11 mouse cellular contexts compared by ENCODE assay signal in the genomic region with DNA sequence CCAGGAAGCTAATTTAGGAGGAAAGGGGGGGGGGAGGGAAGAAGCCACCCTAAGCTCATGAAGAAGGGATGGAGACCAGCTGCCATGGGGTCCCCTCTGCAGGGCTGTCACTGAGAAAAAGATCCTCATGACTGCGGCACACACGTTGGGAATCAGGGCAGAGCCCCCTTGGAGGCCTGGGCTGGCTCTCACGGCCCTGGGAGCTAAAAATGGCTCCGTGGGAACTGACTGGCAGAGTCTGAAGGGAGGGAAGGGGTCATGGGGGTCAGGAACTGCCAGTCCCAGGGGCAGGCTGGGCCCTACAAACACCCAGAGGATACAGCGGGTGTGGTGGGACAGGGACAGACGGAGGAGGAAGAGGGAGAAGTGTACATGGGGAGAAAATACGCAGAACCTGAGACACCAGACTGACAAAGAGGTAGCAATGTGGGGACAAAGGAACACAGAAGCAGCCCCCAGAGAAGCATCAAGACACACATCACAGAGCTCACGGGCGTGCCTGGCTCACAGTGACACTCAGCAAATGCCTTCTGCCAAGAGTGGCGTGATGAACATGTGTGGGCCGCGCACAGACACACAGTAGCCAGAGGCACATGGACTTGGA. TPM values are rescaled to one million over a fixed set of nuclear protein-coding genes. Genes with fewer than 3 reads are reported as not detected.
DNase-seq lines count a peak whose midpoint lies in the region; ATAC-seq and TF ChIP-seq lines count a peak whose summit lies in the region.
"Had no signal": no experiment of that assay in that cellular context is flagged by ENCODE, and none has a peak within 500 bp of the region (broad histone marks: within the 10 kb centered on the region; RNA-seq: fewer than 3 reads in every experiment).

No protein-coding gene starts in this region.

- H3K9ac ChIP-seq in forebrain, embryonic 11.5 days (ENCODE audit: low read length): no peak overlapping the region
- H3K9ac ChIP-seq in kidney, embryonic 14.5 days (ENCODE audit: low read depth, low read length): no peak overlapping the region
- H3K9ac ChIP-seq in midbrain, embryonic 14.5 days (replicated peaks; ENCODE audit: low read length): peak overlapping the region; percentile 29; the same call in 1 of the 2 replicates
- H3K9ac ChIP-seq: embryonic facial prominence, embryonic 13.5 days; liver, postnatal 0 days had no signal

- H3K9me3 ChIP-seq in forebrain, embryonic 10.5 days: no peaks in the 10 kb centered on the region
- H3K9me3 ChIP-seq in forebrain, embryonic 11.5 days (ENCODE audit: control insufficient read depth, low read length): no peaks in the 10 kb centered on the region
- no peaks in the 10 kb centered on the region for H3K9me3 ChIP-seq in kidney, embryonic 14.5 days (ENCODE audit: control insufficient read depth, low read length)
- no peaks in the 10 kb centered on the region for H3K9me3 ChIP-seq in embryonic facial prominence, embryonic 10.5 days
- no peaks in the 10 kb centered on the region for H3K9me3 ChIP-seq in midbrain, embryonic 14.5 days (ENCODE audit: control insufficient read depth, low read length)
- H3K9me3 ChIP-seq: embryonic facial prominence, embryonic 13.5 days had no signal

- no peak overlapping the region for H3K4me3 ChIP-seq in forebrain, embryonic 10.5 days
- no peak overlapping the region for H3K4me3 ChIP-seq in forebrain, embryonic 11.5 days (ENCODE audit: low read depth, low read length)
- no peak overlapping the region for H3K4me3 ChIP-seq in kidney, adult 2 months (ENCODE audit: insufficient read depth, low read depth, low read length)
- H3K4me3 ChIP-seq in kidney, embryonic 14.5 days (ENCODE audit: low read length): no peak overlapping the region
- no peak overlapping the region for H3K4me3 ChIP-seq in embryonic facial prominence, embryonic 10.5 days
- H3K4me3 ChIP-seq in midbrain, embryonic 14.5 days (replicated peaks; ENCODE audit: low read depth, low read length): no peak overlapping the region
- H3K4me3 ChIP-seq: embryonic facial prominence, embryonic 13.5 days had no signal

- H3K4me2 ChIP-seq in forebrain, embryonic 11.5 days (ENCODE audit: low read depth, low read length, severe bottlenecking): no peak overlapping the region
- H3K4me2 ChIP-seq in kidney, embryonic 14.5 days (replicated peaks; ENCODE audit: low read depth, low read length): no peak overlapping the region
- H3K4me2 ChIP-seq in midbrain, embryonic 14.5 days (ENCODE audit: low read length): no peak overlapping the region
- H3K4me2 ChIP-seq: embryonic facial prominence, embryonic 13.5 days had no signal

- TF ChIP-seq CTCF in kidney, adult 2 months (conservative IDR thresholded peaks at IDR 0.05; ENCODE audit: insufficient read depth, insufficient read length, low read depth, low read length): no peak

- TF ChIP-seq POLR2A in kidney, adult 2 months (IDR thresholded peaks at IDR 0.05; ENCODE audit: low read depth, low read length): no peak

- WGBS in forebrain, embryonic 10.5 days: 64% methylated on average over 12 of the region's 12 CpGs
- WGBS in forebrain, embryonic 11.5 days: 66% methylated on average over 12 of the region's 12 CpGs
- WGBS in kidney, adult 2 months: 54% methylated on average over 12 of the region's 12 CpGs
- WGBS in kidney, embryonic 14.5 days: 54% methylated on average over 12 of the region's 12 CpGs
- 56% methylated on average over 12 of the region's 12 CpGs for WGBS in embryonic facial prominence, embryonic 10.5 days
- WGBS in midbrain, embryonic 14.5 days: 48% methylated on average over 12 of the region's 12 CpGs

- no peak for DNase-seq in forebrain, embryonic 10.5 days (ENCODE audit: extremely low spot score, low spot score)
- DNase-seq in forebrain, embryonic 11.5 days (ENCODE audit: low spot score): no peak
- DNase-seq in kidney, adult 2 months: no peak
- no peak for DNase-seq in embryonic facial prominence, embryonic 10.5 days (ENCODE audit: low spot score)
- peak; percentile 19 for DNase-seq in midbrain, embryonic 14.5 days
- no peak for DNase-seq in ovary, postnatal 14 days (ENCODE audit: low spot score)
- no peak for DNase-seq in cerebellum, adult 11 months
- DNase-seq: right cerebral cortex, postnatal 14 days had no signal

- peak overlapping the region; percentile 66 for H3K27ac ChIP-seq in forebrain, embryonic 10.5 days
- H3K27ac ChIP-seq in forebrain, embryonic 11.5 days (ENCODE audit: low read depth, low read length): no peak overlapping the region
- H3K27ac ChIP-seq in kidney, adult 2 months (ENCODE audit: insufficient read depth, low read depth, low read length): peak overlapping the region; percentile 15; the same call in 1 of the 2 replicates
- no peak overlapping the region; the same call in 1 of the 2 replicates for H3K27ac ChIP-seq in kidney, embryonic 14.5 days (ENCODE audit: low read depth, low read length)
- H3K27ac ChIP-seq in embryonic facial prominence, embryonic 10.5 days (replicated peaks): peak overlapping the region; percentile 76
- H3K27ac ChIP-seq in midbrain, embryonic 14.5 days (replicated peaks; ENCODE audit: low read depth, low read length): peak overlapping the region; percentile 65
- H3K27ac ChIP-seq: embryonic facial prominence, embryonic 13.5 days had no signal

- ATAC-seq in forebrain, embryonic 11.5 days (replicated peaks; ENCODE audit: low FRiP score): no peak
- no peak for ATAC-seq in kidney, embryonic 14.5 days (ENCODE audit: low FRiP score, low TSS enrichment)
- ATAC-seq in midbrain, embryonic 14.5 days (ENCODE audit: low FRiP score, low TSS enrichment): 0 out of 2 replicates have a peak, but pooled peaks have one; percentile 9

- peaks cover 49% of the 10 kb centered on the region for H3K4me1 ChIP-seq in forebrain, embryonic 10.5 days
- 0 out of 2 replicates have a peak, but pooled peaks cover 8% of the 10 kb centered on the region for H3K4me1 ChIP-seq in forebrain, embryonic 11.5 days (replicated peaks; ENCODE audit: control insufficient read depth, insufficient read depth, low read length)
- H3K4me1 ChIP-seq in kidney, adult 2 months (ENCODE audit: control insufficient read depth, insufficient read depth, low read length): no peaks in the 10 kb centered on the region
- H3K4me1 ChIP-seq in kidney, embryonic 14.5 days (ENCODE audit: control insufficient read depth, insufficient read depth, low read length): peaks cover 3% of the 10 kb centered on the region; the same call in 1 of the 2 replicates
- peaks cover 46% of the 10 kb centered on the region for H3K4me1 ChIP-seq in embryonic facial prominence, embryonic 10.5 days
- H3K4me1 ChIP-seq in midbrain, embryonic 14.5 days (ENCODE audit: control insufficient read depth, insufficient read depth, low read length): 0 out of 2 replicates have a peak, but pooled peaks cover 12% of the 10 kb centered on the region

- H3K27me3 ChIP-seq in forebrain, embryonic 10.5 days (ENCODE audit: poor library complexity, severe bottlenecking): peaks cover 20% of the 10 kb centered on the region
- H3K27me3 ChIP-seq in forebrain, embryonic 11.5 days (ENCODE audit: control insufficient read depth, insufficient read depth, low read length): no peaks in the 10 kb centered on the region
- no peaks in the 10 kb centered on the region for H3K27me3 ChIP-seq in kidney, adult 2 months (replicated peaks; ENCODE audit: control insufficient read depth, insufficient read depth, low read length)
- H3K27me3 ChIP-seq in kidney, embryonic 14.5 days (ENCODE audit: control insufficient read depth, insufficient read depth, low read length): no peaks in the 10 kb centered on the region
- no peaks in the 10 kb centered on the region for H3K27me3 ChIP-seq in embryonic facial prominence, embryonic 10.5 days (replicated peaks; ENCODE audit: low read depth, poor library complexity, severe bottlenecking)
- no peaks in the 10 kb centered on the region for H3K27me3 ChIP-seq in midbrain, embryonic 14.5 days (ENCODE audit: control insufficient read depth, insufficient read depth, low read length)
- H3K27me3 ChIP-seq: embryonic facial prominence, embryonic 13.5 days had no signal

- H3K36me3 ChIP-seq in forebrain, embryonic 10.5 days (replicated peaks): peaks cover 52% of the 10 kb centered on the region
- no peaks in the 10 kb centered on the region for H3K36me3 ChIP-seq in forebrain, embryonic 11.5 days (ENCODE audit: control insufficient read depth, insufficient read depth, low read length)
- no peaks in the 10 kb centered on the region; the same call in none of the 2 replicates for H3K36me3 ChIP-seq in kidney, adult 2 months (ENCODE audit: control insufficient read depth, insufficient read depth, low read length)
- H3K36me3 ChIP-seq in kidney, embryonic 14.5 days (ENCODE audit: control insufficient read depth, insufficient read depth, low read length): peaks cover 50% of the 10 kb centered on the region
- peaks cover 49% of the 10 kb centered on the region for H3K36me3 ChIP-seq in embryonic facial prominence, embryonic 10.5 days (replicated peaks)
- H3K36me3 ChIP-seq in midbrain, embryonic 14.5 days (ENCODE audit: control insufficient read depth, insufficient read depth, low read length): peaks cover 17% of the 10 kb centered on the region

RNA-seq across cellular contexts. Expression of gene Etnk2, which starts 19.3 kb away (rescaled TPM):
- 1.7 and 2.3 TPM in 2 replicates for polyA plus RNA-seq in forebrain, embryonic 10.5 days (2016; fragmentation: Nextera tagmentation; extraction: Ambion mirVana)
- polyA plus RNA-seq in forebrain, embryonic 11.5 days (2014; fragmentation: Nextera tagmentation; extraction: Ambion mirVana): 1.8 and 2.7 TPM in 2 replicates
- 5.4 and 5.6 TPM in 2 replicates for polyA plus RNA-seq in kidney, adult 2 months (2012; rRNA removed)
- polyA plus RNA-seq in kidney, embryonic 14.5 days (2014; fragmentation: Nextera tagmentation; extraction: Ambion mirVana): 1.7 and 2.0 TPM in 2 replicates
- polyA plus RNA-seq in embryonic facial prominence, embryonic 10.5 days (2016; fragmentation: Nextera tagmentation; extraction: Ambion mirVana): 2.6 and 3.3 TPM in 2 replicates
- polyA plus RNA-seq in midbrain, embryonic 14.5 days (2014; fragmentation: Nextera tagmentation; extraction: Ambion mirVana): 11.2 and 15.6 TPM in 2 replicates

RNA-seq across cellular contexts. Expression of gene Ren1, which starts 32.3 kb away (rescaled TPM):
- polyA plus RNA-seq in forebrain, embryonic 10.5 days (2016; fragmentation: Nextera tagmentation; extraction: Ambion mirVana): not detected in 2 replicates
- polyA plus RNA-seq in forebrain, embryonic 11.5 days (2014; fragmentation: Nextera tagmentation; extraction: Ambion mirVana): not detected in 2 replicates
- 187 and 262 TPM in 2 replicates for polyA plus RNA-seq in kidney, adult 2 months (2012; rRNA removed)
- 50.2 and 92.1 TPM in 2 replicates for polyA plus RNA-seq in kidney, embryonic 14.5 days (2014; fragmentation: Nextera tagmentation; extraction: Ambion mirVana)
- 0.13 TPM in 1 of 2 replicates, not detected in the other for polyA plus RNA-seq in embryonic facial prominence, embryonic 10.5 days (2016; fragmentation: Nextera tagmentation; extraction: Ambion mirVana)
- polyA plus RNA-seq in midbrain, embryonic 14.5 days (2014; fragmentation: Nextera tagmentation; extraction: Ambion mirVana): not detected in 2 replicates

RNA-seq across cellular contexts. Expression of gene Sox13, which starts 41.5 kb away (rescaled TPM):
- 12.5 and 14.1 TPM in 2 replicates for polyA plus RNA-seq in forebrain, embryonic 10.5 days (2016; fragmentation: Nextera tagmentation; extraction: Ambion mirVana)
- 12.3 TPM in 2 replicates for polyA plus RNA-seq in forebrain, embryonic 11.5 days (2014; fragmentation: Nextera tagmentation; extraction: Ambion mirVana)
- polyA plus RNA-seq in kidney, adult 2 months (2012; rRNA removed): 46.7 and 51.2 TPM in 2 replicates
- 13.8 and 16.2 TPM in 2 replicates for polyA plus RNA-seq in kidney, embryonic 14.5 days (2014; fragmentation: Nextera tagmentation; extraction: Ambion mirVana)
- polyA plus RNA-seq in embryonic facial prominence, embryonic 10.5 days (2016; fragmentation: Nextera tagmentation; extraction: Ambion mirVana): 12.1 and 18.1 TPM in 2 replicates
- polyA plus RNA-seq in midbrain, embryonic 14.5 days (2014; fragmentation: Nextera tagmentation; extraction: Ambion mirVana): 5.9 and 9.7 TPM in 2 replicates

Comparison
In these comparisons a context has a peak if more than half of its experiments do, and no peak if none do; other contexts are left out.
1. H3K27ac ChIP-seq: peak in forebrain, embryonic 10.5 days (single experiment), kidney, adult 2 months (single experiment), embryonic facial prominence, embryonic 10.5 days (single experiment) and midbrain, embryonic 14.5 days (single experiment); none in forebrain, embryonic 11.5 days (single experiment) and kidney, embryonic 14.5 days (single experiment).
2. RNA of gene Ren1, which starts 32.3 kb away (polyA plus RNA-seq): 187 to 262 TPM in kidney, adult 2 months and 50.2 to 92.1 TPM in kidney, embryonic 14.5 days; not detected in forebrain, embryonic 10.5 days, not detected in forebrain, embryonic 11.5 days, 0.13 TPM in embryonic facial prominence, embryonic 10.5 days and not detected in midbrain, embryonic 14.5 days; every median in the first group is over 10 times any median in the second.